Mouse (Mus musculus) ES-Bruce4 (cell line): ENCODE data around the gene Rnf216.

Experiments used
- CTCF ChIP-seq: IDR thresholded peaks from one replicate; pipeline ENCODE4 v1.8.1; 2011; ENCODE audit warnings: low read depth, low read length
- POLR2A ChIP-seq: IDR thresholded peaks from one replicate; pipeline ENCODE4 v1.8.1; 2011; ENCODE audit warnings: low read length; ENCODE audit not compliant: insufficient read depth

GRCm38 (mm10) chr5:143056191-143056880 lies 56.5 kb downstream of the Rnf216 start:
- TF ChIP-seq CTCF (no peak), POLR2A (no peak)
